Mouse (Mus musculus) embryonic facial prominence, embryonic 14.5 days (tissue): Measurements from ENCODE around the gene Pibf1. TPM values are rescaled to one million over a fixed set of nuclear protein-coding genes. Genes with fewer than 3 reads are reported as not detected.
A peak's percentile ranks its signal among the peaks of the same experiment; 100 is the strongest.

Source experiments
- ATAC-seq: fragments of 200-750 bp; cut with Nextera tagmentation; 2 replicates; pipeline ENCODE4 v1.8.0; 2017; ENCODE audit warnings: low read depth, moderate number of reproducible peaks, moderate TSS enrichment
- DNase-seq: peaks from one replicate; pipeline ENCODE4 v3.0.0-alpha.2; 2015; ENCODE audit warnings: low spot score
- H3K27ac ChIP-seq: fragments of 300-500 bp; sonication (generic); replicated peaks from 2 replicates; pipeline ENCODE4 v1.5.1; 2014; ENCODE audit warnings: low read depth, mild to moderate bottlenecking, low read length, moderate library complexity
- H3K27me3 ChIP-seq: fragments of 300-500 bp; sonication (generic); replicated peaks from 2 replicates; pipeline ENCODE4 v1.6.1; 2014; ENCODE audit warnings: low read length; ENCODE audit not compliant: control insufficient read depth, insufficient read depth
- H3K36me3 ChIP-seq: fragments of 300-500 bp; sonication (generic); 2 replicates; pipeline ENCODE4 v1.6.1; 2014; ENCODE audit warnings: low read length, mixed read lengths; ENCODE audit not compliant: control insufficient read depth, insufficient read depth
- H3K4me1 ChIP-seq: fragments of 300-500 bp; sonication (generic); 2 replicates; pipeline ENCODE4 v1.6.1; 2014; ENCODE audit warnings: antibody characterized with exemption, low read length; ENCODE audit not compliant: control insufficient read depth, insufficient read depth
- H3K4me2 ChIP-seq: fragments of 300-500 bp; sonication (generic); 2 replicates; pipeline ENCODE4 v1.6.1; 2014; ENCODE audit warnings: low read depth, mild to moderate bottlenecking, low read length, moderate library complexity, mixed read lengths
- H3K4me3 ChIP-seq: fragments of 300-500 bp; sonication (generic); 2 replicates; pipeline ENCODE4 v1.5.1; 2014; ENCODE audit warnings: low read depth, mild to moderate bottlenecking, low read length
- H3K9ac ChIP-seq: fragments of 300-500 bp; sonication (generic); 2 replicates; pipeline ENCODE4 v1.6.1; 2014; ENCODE audit warnings: low read depth, mild to moderate bottlenecking, low read length, moderate library complexity, mixed read lengths
- H3K9me3 ChIP-seq: fragments of 300-500 bp; sonication (generic); 2 replicates; pipeline ENCODE4 v1.6.1; 2016; ENCODE audit warnings: low read length; ENCODE audit not compliant: control insufficient read depth
- WGBS: fragments of 180-500 bp; shearing (Covaris S2); extraction: QIAGEN DNeasy Blood & Tissue Kit; methylation state at CpG from one replicate; pipeline ENCODE4 v1.1.7; 2014; 5-methylcytosine and 5-hydroxymethylcytosine counted together
- polyA plus RNA-seq: library from polyadenylated mRNA; unstranded; fragments of >200 nt; fragmentation: Nextera tagmentation; extraction: Ambion mirVana; gene quantifications from 2 replicates; pipeline ENCODE4 v1.2.1, GENCODE M21; 2014

Pibf1 gene
- polyA plus RNA-seq, 1 experiment from 2014 or later: 17.3 TPM

- Histone ChIP-seq H3K27me3 (no peaks in the 10 kb centered on the region), H3K4me2 (no peak overlapping the region), H3K4me1 (no peaks in the 10 kb centered on the region), H3K9me3 (no peaks in the 10 kb centered on the region), H3K27ac (no peak overlapping the region), H3K9ac (no peak overlapping the region), H3K4me3 (no peak overlapping the region), H3K36me3 (peaks cover 24% of the 10 kb centered on the region; the same call in 1 of the 2 replicates)
- DNase-seq: no peak
- ATAC-seq: no peak
- WGBS: 86% methylated on average over 7 of the region's 7 CpGs
These were observed 119.3 kb downstream of the Pibf1 start for GRCm38 (mm10) chr14:99218396-99219012.

- H3K4me2 ChIP-seq: no peak overlapping the region
- 17% methylated on average over 9 of the region's 9 CpGs for WGBS
These were observed 120.5 kb downstream of the Pibf1 start for GRCm38 (mm10) chr14:99219757-99220171.

DNA sequence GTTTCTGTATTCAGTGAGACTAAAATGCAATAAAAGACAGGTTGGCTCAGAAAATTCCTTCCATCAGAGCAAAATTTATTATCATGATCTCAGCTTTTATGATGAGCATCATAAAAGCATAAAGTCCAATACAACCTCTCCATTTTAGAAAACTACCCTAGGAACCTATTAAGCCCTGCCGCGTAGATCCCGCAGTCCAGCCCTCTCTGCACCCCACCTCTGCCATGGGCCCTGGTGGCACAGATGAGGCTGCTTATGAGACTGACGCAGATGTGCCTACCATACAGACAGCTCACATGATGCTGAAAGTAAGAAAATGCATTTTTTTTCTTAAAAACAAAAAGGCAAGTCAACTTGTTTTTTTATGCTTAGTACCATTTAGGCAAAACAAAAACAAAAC, 126.7 kb downstream of the Pibf1 start:
- H3K9me3 ChIP-seq: no peaks in the 10 kb centered on the region
- ATAC-seq: no peak
- H3K4me3 ChIP-seq: no peak overlapping the region
- 98% methylated on average over 4 of the region's 4 CpGs for WGBS
- no peak overlapping the region for H3K27ac ChIP-seq
- peaks cover 12% of the 10 kb centered on the region; the same call in 1 of the 2 replicates for H3K36me3 ChIP-seq
- DNase-seq: no peak
- H3K9ac ChIP-seq: no peak overlapping the region
- no peaks in the 10 kb centered on the region for H3K4me1 ChIP-seq
- H3K4me2 ChIP-seq: no peak overlapping the region
- no peaks in the 10 kb centered on the region for H3K27me3 ChIP-seq

More at GRCm38 (mm10) chr14:99219757-99220171, 120.5 kb downstream of the Pibf1 start:
- Histone ChIP-seq H3K27me3 (no peaks in the 10 kb centered on the region), H3K9ac (no peak overlapping the region), H3K4me1 (no peaks in the 10 kb centered on the region), H3K36me3 (peaks cover 24% of the 10 kb centered on the region; the same call in 1 of the 2 replicates), H3K9me3 (no peaks in the 10 kb centered on the region), H3K27ac (no peak overlapping the region), H3K4me3 (no peak overlapping the region)
- ATAC-seq (no peak), DNase-seq (no peak)

DNA sequence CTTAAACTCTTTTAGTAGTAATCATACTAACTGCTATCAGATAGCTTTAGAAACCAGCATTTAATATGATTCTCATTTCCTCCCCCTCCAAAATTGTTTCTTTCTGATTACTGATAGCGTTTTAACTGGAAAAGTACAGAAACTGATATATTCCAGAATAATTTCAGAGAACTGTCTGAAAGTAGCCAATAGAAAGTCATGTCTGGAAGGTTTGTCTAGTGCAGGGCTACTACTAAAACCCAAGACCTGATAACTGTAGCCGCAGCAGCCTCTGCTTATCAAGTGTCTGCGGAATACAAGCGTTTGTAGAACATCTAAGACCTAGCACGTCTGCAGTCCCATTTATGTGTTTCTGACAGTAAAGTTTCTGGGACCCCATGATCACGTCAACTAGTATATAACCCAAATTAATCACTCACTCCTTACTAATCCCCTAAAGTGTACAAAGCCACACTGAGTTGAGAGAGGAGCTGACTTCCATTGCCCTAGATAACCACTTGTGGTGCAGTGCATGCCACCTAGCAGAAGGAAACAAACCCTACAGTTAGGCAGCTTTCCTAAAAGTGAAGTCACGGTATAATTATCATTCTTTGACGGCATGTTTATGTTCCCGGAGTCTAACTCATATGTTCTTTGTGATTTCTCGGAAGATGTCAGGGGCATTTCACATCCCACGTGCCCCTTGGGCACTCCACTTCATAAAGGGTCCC, 130.0 kb downstream of the Pibf1 start:
- Histone ChIP-seq H3K4me3 (no peak overlapping the region), H3K27ac (no peak overlapping the region), H3K4me2 (no peak overlapping the region), H3K36me3 (0 out of 2 replicates have a peak, but pooled peaks cover 8% of the 10 kb centered on the region), H3K4me1 (no peaks in the 10 kb centered on the region), H3K9ac (no peak overlapping the region), H3K27me3 (no peaks in the 10 kb centered on the region), H3K9me3 (no peaks in the 10 kb centered on the region)
- ATAC-seq (0 out of 2 replicates have a peak, but pooled peaks have one; percentile 12), DNase-seq (no peak)
- 79% methylated on average over 11 of the region's 11 CpGs for WGBS

DNA sequence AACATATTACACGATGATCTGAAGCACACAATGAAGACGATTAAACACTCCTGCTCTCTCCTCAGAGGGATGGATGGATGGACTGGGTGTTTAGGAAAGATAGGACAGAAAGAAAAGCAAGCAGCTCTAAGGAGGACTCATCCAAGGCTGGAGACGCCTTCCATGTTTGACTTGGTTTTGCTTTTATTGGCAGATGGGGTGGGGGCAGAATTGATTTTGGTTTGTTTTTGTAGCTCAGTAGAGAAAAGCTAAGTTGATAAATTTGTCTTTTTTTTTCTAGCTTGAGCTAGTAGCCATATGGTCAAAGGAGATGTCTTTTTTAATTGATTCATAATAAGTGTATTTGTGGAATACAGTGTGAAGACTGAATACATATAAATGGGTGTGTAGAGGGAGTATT, 133.8 kb downstream of the Pibf1 start:
- no peak for ATAC-seq

GRCm38 (mm10) chr14:99237115-99237514, 137.9 kb downstream of the Pibf1 start:
- Histone ChIP-seq H3K27ac (no peak overlapping the region), H3K4me1 (no peaks in the 10 kb centered on the region), H3K4me3 (no peak overlapping the region), H3K4me2 (no peak overlapping the region), H3K9me3 (no peaks in the 10 kb centered on the region), H3K9ac (no peak overlapping the region), H3K36me3 (peaks cover 13% of the 10 kb centered on the region), H3K27me3 (no peaks in the 10 kb centered on the region)
- 74% methylated on average over 5 of the region's 5 CpGs for WGBS
- peak; percentile 22 for DNase-seq
- no peak for ATAC-seq

More for the DNA sequence above, 133.8 kb downstream of the Pibf1 start:
- H3K4me2 ChIP-seq: no peak overlapping the region
- peaks cover 13% of the 10 kb centered on the region for H3K36me3 ChIP-seq
- no peak overlapping the region for H3K4me3 ChIP-seq
- no peaks in the 10 kb centered on the region for H3K4me1 ChIP-seq
- no peak overlapping the region for H3K9ac ChIP-seq
- no peaks in the 10 kb centered on the region for H3K27me3 ChIP-seq
- H3K27ac ChIP-seq: no peak overlapping the region
- 90% methylated on average over 3 of the region's 3 CpGs for WGBS
- H3K9me3 ChIP-seq: no peaks in the 10 kb centered on the region
- no peak for DNase-seq

GRCm38 (mm10) chr14:99240563-99240962, 141.3 kb downstream of the Pibf1 start:
- ATAC-seq (no peak), DNase-seq (no peak)
- peaks cover 10% of the 10 kb centered on the region; the same call in 1 of the 2 replicates for H3K36me3 ChIP-seq
- H3K27ac ChIP-seq: no peak overlapping the region
- no peak overlapping the region for H3K9ac ChIP-seq
- no peaks in the 10 kb centered on the region for H3K9me3 ChIP-seq
- no peak overlapping the region for H3K4me2 ChIP-seq
- H3K27me3 ChIP-seq: no peaks in the 10 kb centered on the region
- H3K4me3 ChIP-seq: no peak overlapping the region
- no peaks in the 10 kb centered on the region for H3K4me1 ChIP-seq
- WGBS: 81% methylated on average over 11 of the region's 11 CpGs

- Histone ChIP-seq H3K9ac (no peak overlapping the region), H3K36me3 (peaks cover 10% of the 10 kb centered on the region; the same call in 1 of the 2 replicates), H3K4me1 (no peaks in the 10 kb centered on the region), H3K4me2 (no peak overlapping the region), H3K4me3 (no peak overlapping the region), H3K27me3 (no peaks in the 10 kb centered on the region), H3K27ac (no peak overlapping the region), H3K9me3 (no peaks in the 10 kb centered on the region)
- ATAC-seq: no peak
- DNase-seq: no peak
- 40% methylated on average over 3 of the region's 3 CpGs for WGBS
These were observed 145.3 kb downstream of the Pibf1 start for GRCm38 (mm10) chr14:99244508-99244907.
